Mouse (Mus musculus): ENCODE results near the gene Efcab5. TPM values are rescaled to one million over a fixed set of nuclear protein-coding genes. Genes with fewer than 3 reads are reported as not detected.

Efcab5 gene
- polyA plus RNA-seq, 1 experiment from 2014 or later: 0.21 TPM

GRCm38 (mm10) chr11:77096991-77097390 is 91.8 kb downstream of the Efcab5 start:
- WGBS: 74% methylated on average over 7 of the region's 7 CpGs
- H3K27me3 ChIP-seq (ENCODE audit: control insufficient read depth, insufficient read depth, low read length): no peaks in the 10 kb centered on the region
- no peak overlapping the region for H3K4me3 ChIP-seq (ENCODE audit: low read depth, low read length)
- H3K4me2 ChIP-seq (ENCODE audit: low read depth): no peak overlapping the region
- DNase-seq (ENCODE audit: low spot score): no peak
- H3K9ac ChIP-seq (ENCODE audit: low read length): no peak overlapping the region
- no peaks in the 10 kb centered on the region for H3K4me1 ChIP-seq (ENCODE audit: control insufficient read depth, insufficient read depth, low read length)
- H3K9me3 ChIP-seq (ENCODE audit: control insufficient read depth, low read length): no peaks in the 10 kb centered on the region
- ATAC-seq (ENCODE audit: insufficient read depth, low FRiP score, low TSS enrichment): no peak
- H3K27ac ChIP-seq (ENCODE audit: low read depth, low read length): no peak overlapping the region
- no peaks in the 10 kb centered on the region for H3K36me3 ChIP-seq (ENCODE audit: control insufficient read depth, insufficient read depth, low read length)

GRCm38 (mm10) chr11:77096581-77096980 is 92.2 kb downstream of the Efcab5 start:
- Histone ChIP-seq H3K4me2 (ENCODE audit: low read depth) (no peak overlapping the region), H3K4me1 (ENCODE audit: control insufficient read depth, insufficient read depth, low read length) (no peaks in the 10 kb centered on the region), H3K9me3 (ENCODE audit: control insufficient read depth, low read length) (no peaks in the 10 kb centered on the region), H3K9ac (ENCODE audit: low read length) (no peak overlapping the region), H3K36me3 (ENCODE audit: control insufficient read depth, insufficient read depth, low read length) (no peaks in the 10 kb centered on the region), H3K27me3 (ENCODE audit: control insufficient read depth, insufficient read depth, low read length) (no peaks in the 10 kb centered on the region), H3K4me3 (ENCODE audit: low read depth, low read length) (no peak overlapping the region), H3K27ac (ENCODE audit: low read depth, low read length) (no peak overlapping the region)
- WGBS: 76% methylated on average over 3 of the region's 3 CpGs
- DNase-seq (ENCODE audit: low spot score) (no peak), ATAC-seq (ENCODE audit: insufficient read depth, low FRiP score, low TSS enrichment) (no peak)

GRCm38 (mm10) chr11:77095206-77095605 is 93.6 kb downstream of the Efcab5 start:
- no peaks in the 10 kb centered on the region for H3K27me3 ChIP-seq (ENCODE audit: control insufficient read depth, insufficient read depth, low read length)
- DNase-seq (ENCODE audit: low spot score): no peak
- no peak overlapping the region for H3K4me2 ChIP-seq (ENCODE audit: low read depth)
- H3K9ac ChIP-seq (ENCODE audit: low read length): no peak overlapping the region
- no peak overlapping the region for H3K4me3 ChIP-seq (ENCODE audit: low read depth, low read length)
- no peak for ATAC-seq (ENCODE audit: insufficient read depth, low FRiP score, low TSS enrichment)
- H3K36me3 ChIP-seq (ENCODE audit: control insufficient read depth, insufficient read depth, low read length): no peaks in the 10 kb centered on the region
- H3K9me3 ChIP-seq (ENCODE audit: control insufficient read depth, low read length): no peaks in the 10 kb centered on the region
- H3K4me1 ChIP-seq (ENCODE audit: control insufficient read depth, insufficient read depth, low read length): no peaks in the 10 kb centered on the region
- H3K27ac ChIP-seq (ENCODE audit: low read depth, low read length): no peak overlapping the region
- 64% methylated on average over 10 of the region's 10 CpGs for WGBS

- H3K9me3 ChIP-seq (ENCODE audit: control insufficient read depth, low read length): no peaks in the 10 kb centered on the region
- no peaks in the 10 kb centered on the region for H3K36me3 ChIP-seq (ENCODE audit: control insufficient read depth, insufficient read depth, low read length)
- no peaks in the 10 kb centered on the region for H3K4me1 ChIP-seq (ENCODE audit: control insufficient read depth, insufficient read depth, low read length)
- ATAC-seq (ENCODE audit: insufficient read depth, low FRiP score, low TSS enrichment): no peak
- H3K4me2 ChIP-seq (ENCODE audit: low read depth): no peak overlapping the region
- no peak overlapping the region for H3K27ac ChIP-seq (ENCODE audit: low read depth, low read length)
- no peak overlapping the region for H3K4me3 ChIP-seq (ENCODE audit: low read depth, low read length)
- DNase-seq (ENCODE audit: low spot score): no peak
- WGBS: 72% methylated on average over 8 of the region's 8 CpGs
- no peaks in the 10 kb centered on the region for H3K27me3 ChIP-seq (ENCODE audit: control insufficient read depth, insufficient read depth, low read length)
- no peak overlapping the region for H3K9ac ChIP-seq (ENCODE audit: low read length)
Observed at GRCm38 (mm10) chr11:77094136-77094535, 94.6 kb downstream of the Efcab5 start.

- Histone ChIP-seq H3K4me2 (ENCODE audit: low read depth) (peak overlapping the region; percentile 41), H3K9ac (ENCODE audit: low read length) (0 out of 2 replicates have a peak overlapping the region, but pooled peaks have one; percentile 18), H3K4me3 (ENCODE audit: low read depth, low read length) (0 out of 2 replicates have a peak overlapping the region, but pooled peaks have one; percentile 12), H3K27me3 (ENCODE audit: control insufficient read depth, insufficient read depth, low read length) (no peaks in the 10 kb centered on the region), H3K27ac (ENCODE audit: low read depth, low read length) (no peak overlapping the region), H3K4me1 (ENCODE audit: control insufficient read depth, insufficient read depth, low read length) (no peaks in the 10 kb centered on the region), H3K36me3 (ENCODE audit: control insufficient read depth, insufficient read depth, low read length) (no peaks in the 10 kb centered on the region), H3K9me3 (ENCODE audit: control insufficient read depth, low read length) (no peaks in the 10 kb centered on the region)
- ATAC-seq (ENCODE audit: insufficient read depth, low FRiP score, low TSS enrichment) (no peak), DNase-seq (ENCODE audit: low spot score) (peak; percentile 64)
- WGBS: 2% methylated on average over 11 of the region's 11 CpGs
Observed at GRCm38 (mm10) chr11:77093208-77093607, 95.6 kb downstream of the Efcab5 start.

- no peaks in the 10 kb centered on the region for H3K27me3 ChIP-seq (ENCODE audit: control insufficient read depth, insufficient read depth, low read length)
- no peak overlapping the region for H3K27ac ChIP-seq (ENCODE audit: low read depth, low read length)
- no peak overlapping the region for H3K4me2 ChIP-seq (ENCODE audit: low read depth)
- H3K9ac ChIP-seq (ENCODE audit: low read length): no peak overlapping the region
- no peaks in the 10 kb centered on the region for H3K4me1 ChIP-seq (ENCODE audit: control insufficient read depth, insufficient read depth, low read length)
- 79% methylated on average over 2 of the region's 2 CpGs for WGBS
- no peaks in the 10 kb centered on the region for H3K9me3 ChIP-seq (ENCODE audit: control insufficient read depth, low read length)
- DNase-seq (ENCODE audit: low spot score) (no peak), ATAC-seq (ENCODE audit: insufficient read depth, low FRiP score, low TSS enrichment) (no peak)
- no peaks in the 10 kb centered on the region for H3K36me3 ChIP-seq (ENCODE audit: control insufficient read depth, insufficient read depth, low read length)
- H3K4me3 ChIP-seq (ENCODE audit: low read depth, low read length): no peak overlapping the region
Observed at GRCm38 (mm10) chr11:77089162-77089561, 99.6 kb downstream of the Efcab5 start.

GRCm38 (mm10) chr11:77087004-77087403 is 101.8 kb downstream of the Efcab5 start:
- DNase-seq (ENCODE audit: low spot score) (no peak), ATAC-seq (ENCODE audit: insufficient read depth, low FRiP score, low TSS enrichment) (no peak)
- no peak overlapping the region for H3K4me3 ChIP-seq (ENCODE audit: low read depth, low read length)
- no peak overlapping the region for H3K9ac ChIP-seq (ENCODE audit: low read length)
- no peak overlapping the region for H3K27ac ChIP-seq (ENCODE audit: low read depth, low read length)
- WGBS: 81% methylated on average over 2 of the region's 2 CpGs
- H3K4me2 ChIP-seq (ENCODE audit: low read depth): no peak overlapping the region
- no peaks in the 10 kb centered on the region for H3K4me1 ChIP-seq (ENCODE audit: control insufficient read depth, insufficient read depth, low read length)
- H3K36me3 ChIP-seq (ENCODE audit: control insufficient read depth, insufficient read depth, low read length): no peaks in the 10 kb centered on the region
- no peaks in the 10 kb centered on the region for H3K9me3 ChIP-seq (ENCODE audit: control insufficient read depth, low read length)
- H3K27me3 ChIP-seq (ENCODE audit: control insufficient read depth, insufficient read depth, low read length): no peaks in the 10 kb centered on the region

- Histone ChIP-seq H3K27me3 (ENCODE audit: control insufficient read depth, insufficient read depth, low read length) (no peaks in the 10 kb centered on the region), H3K4me2 (ENCODE audit: low read depth) (no peak overlapping the region), H3K4me1 (ENCODE audit: control insufficient read depth, insufficient read depth, low read length) (no peaks in the 10 kb centered on the region), H3K4me3 (ENCODE audit: low read depth, low read length) (no peak overlapping the region), H3K9me3 (ENCODE audit: control insufficient read depth, low read length) (no peaks in the 10 kb centered on the region), H3K9ac (ENCODE audit: low read length) (no peak overlapping the region), H3K27ac (ENCODE audit: low read depth, low read length) (no peak overlapping the region), H3K36me3 (ENCODE audit: control insufficient read depth, insufficient read depth, low read length) (no peaks in the 10 kb centered on the region)
- DNase-seq (ENCODE audit: low spot score) (no peak), ATAC-seq (ENCODE audit: insufficient read depth, low FRiP score, low TSS enrichment) (no peak)
- WGBS: 63% methylated on average over 5 of the region's 5 CpGs
Observed at GRCm38 (mm10) chr11:77084001-77084682, 104.6 kb downstream of the Efcab5 start.

GRCm38 (mm10) chr11:77079361-77079760 is 109.4 kb downstream of the Efcab5 start:
- H3K36me3 ChIP-seq (ENCODE audit: control insufficient read depth, insufficient read depth, low read length): no peaks in the 10 kb centered on the region
- 98% methylated on average over 1 of the region's 1 CpGs for WGBS

More at GRCm38 (mm10) chr11:77079361-77079760, 109.4 kb downstream of the Efcab5 start:
- DNase-seq (ENCODE audit: low spot score) (no peak), ATAC-seq (ENCODE audit: insufficient read depth, low FRiP score, low TSS enrichment) (no peak)
- Histone ChIP-seq H3K4me2 (ENCODE audit: low read depth) (no peak overlapping the region), H3K27me3 (ENCODE audit: control insufficient read depth, insufficient read depth, low read length) (no peaks in the 10 kb centered on the region), H3K9ac (ENCODE audit: low read length) (no peak overlapping the region), H3K27ac (ENCODE audit: low read depth, low read length) (no peak overlapping the region), H3K4me3 (ENCODE audit: low read depth, low read length) (no peak overlapping the region), H3K4me1 (ENCODE audit: control insufficient read depth, insufficient read depth, low read length) (peaks cover 3% of the 10 kb centered on the region; the same call in 1 of the 2 replicates), H3K9me3 (ENCODE audit: control insufficient read depth, low read length) (no peaks in the 10 kb centered on the region)

Data from neural tube, embryonic 11.5 days (tissue).